Mouse (Mus musculus): ENCODE measurements at regions not wholly inside any gene's neighbourhood (a gene's known extent, or its start where the extent isn't known, plus 50 kb on each side); places are given as distances from the start of the nearest gene placed in this dataset.
A peak's percentile ranks its signal among the peaks of the same experiment; 100 is the strongest.
"Not testable (repeated sequence)": the region's sequence is repeated elsewhere in the genome, so short reads cannot be mapped to it uniquely, and the experiment has no call there.

GRCm38 (mm10) chr12:11831292-11831691 lies 375.4 kb downstream of the Rad51ap2 start:
- Histone ChIP-seq H3K9me3 (replicated peaks; ENCODE audit: control insufficient read depth, low read length) (no peaks in the 10 kb centered on the region), H3K27me3 (replicated peaks; ENCODE audit: control insufficient read depth, insufficient read depth, low read length) (no peaks in the 10 kb centered on the region), H3K4me3 (ENCODE audit: low read depth, low read length) (no peak overlapping the region), H3K27ac (ENCODE audit: low read depth, low read length) (no peak overlapping the region), H3K4me1 (ENCODE audit: control insufficient read depth, insufficient read depth, low read length) (no peaks in the 10 kb centered on the region), H3K4me2 (ENCODE audit: low read length) (no peak overlapping the region), H3K36me3 (ENCODE audit: control insufficient read depth, insufficient read depth, low read length) (no peaks in the 10 kb centered on the region), H3K9ac (ENCODE audit: low read length) (no peak overlapping the region)
- ATAC-seq = 0 out of 2 replicates have a peak, but pooled peaks have one; percentile 18
- DNase-seq (ENCODE audit: low spot score) = no peak
- WGBS = 58% methylated on average over 5 of the region's 5 CpGs

GRCm38 (mm10) chr12:11837819-11838472 lies 382.1 kb downstream of the Rad51ap2 start:
- no peaks in the 10 kb centered on the region for H3K4me1 ChIP-seq (ENCODE audit: control insufficient read depth, insufficient read depth, low read length)
- no peak for DNase-seq (ENCODE audit: low spot score)
- H3K27me3 ChIP-seq (replicated peaks; ENCODE audit: control insufficient read depth, insufficient read depth, low read length) = no peaks in the 10 kb centered on the region
- H3K4me2 ChIP-seq (ENCODE audit: low read length) = no peak overlapping the region
- no peak for ATAC-seq
- no peak overlapping the region for H3K27ac ChIP-seq (ENCODE audit: low read depth, low read length)
- no peak overlapping the region for H3K4me3 ChIP-seq (ENCODE audit: low read depth, low read length)
- H3K36me3 ChIP-seq (ENCODE audit: control insufficient read depth, insufficient read depth, low read length) = no peaks in the 10 kb centered on the region
- H3K9ac ChIP-seq (ENCODE audit: low read length) = no peak overlapping the region
- WGBS = 68% methylated on average over 3 of the region's 3 CpGs
- H3K9me3 ChIP-seq (replicated peaks; ENCODE audit: control insufficient read depth, low read length) = no peaks in the 10 kb centered on the region

GRCm38 (mm10) chr12:11851034-11851433 lies 395.2 kb downstream of the Rad51ap2 start:
- Histone ChIP-seq H3K4me3 (ENCODE audit: low read depth, low read length) (no peak overlapping the region), H3K9ac (ENCODE audit: low read length) (no peak overlapping the region), H3K9me3 (replicated peaks; ENCODE audit: control insufficient read depth, low read length) (no peaks in the 10 kb centered on the region), H3K4me2 (ENCODE audit: low read length) (no peak overlapping the region), H3K36me3 (ENCODE audit: control insufficient read depth, insufficient read depth, low read length) (no peaks in the 10 kb centered on the region), H3K27ac (ENCODE audit: low read depth, low read length) (no peak overlapping the region), H3K4me1 (ENCODE audit: control insufficient read depth, insufficient read depth, low read length) (no peaks in the 10 kb centered on the region), H3K27me3 (replicated peaks; ENCODE audit: control insufficient read depth, insufficient read depth, low read length) (no peaks in the 10 kb centered on the region)
- no peak for ATAC-seq
- 84% methylated on average over 3 of the region's 3 CpGs for WGBS
- DNase-seq (ENCODE audit: low spot score) = no peak

- H3K9ac ChIP-seq (ENCODE audit: low read length); H3K27ac ChIP-seq (ENCODE audit: low read depth, low read length); H3K4me2 ChIP-seq (ENCODE audit: low read length); H3K36me3 ChIP-seq (ENCODE audit: control insufficient read depth, insufficient read depth, low read length); H3K4me1 ChIP-seq (ENCODE audit: control insufficient read depth, insufficient read depth, low read length); H3K27me3 ChIP-seq (replicated peaks; ENCODE audit: control insufficient read depth, insufficient read depth, low read length); H3K4me3 ChIP-seq (ENCODE audit: low read depth, low read length); ATAC-seq; DNase-seq (ENCODE audit: low spot score); H3K9me3 ChIP-seq (replicated peaks; ENCODE audit: control insufficient read depth, low read length): not testable (repeated sequence)
- 93% methylated on average over 11 of the region's 11 CpGs for WGBS
Measured at GRCm38 (mm10) chr12:11881809-11882208, 380.1 kb upstream of the Fam49a start.

- Histone ChIP-seq H3K27ac (ENCODE audit: low read depth, low read length) (no peak overlapping the region), H3K36me3 (ENCODE audit: control insufficient read depth, insufficient read depth, low read length) (no peaks in the 10 kb centered on the region), H3K9ac (ENCODE audit: low read length) (no peak overlapping the region), H3K9me3 (replicated peaks; ENCODE audit: control insufficient read depth, low read length) (no peaks in the 10 kb centered on the region), H3K4me3 (ENCODE audit: low read depth, low read length) (no peak overlapping the region), H3K4me2 (ENCODE audit: low read length) (no peak overlapping the region), H3K4me1 (ENCODE audit: control insufficient read depth, insufficient read depth, low read length) (no peaks in the 10 kb centered on the region), H3K27me3 (replicated peaks; ENCODE audit: control insufficient read depth, insufficient read depth, low read length) (no peaks in the 10 kb centered on the region)
- DNase-seq (ENCODE audit: low spot score) (no peak), ATAC-seq (no peak)
Measured at GRCm38 (mm10) chr12:11887291-11887690, 374.6 kb upstream of the Fam49a start.

GRCm38 (mm10) chr12:11899031-11899430 lies 362.9 kb upstream of the Fam49a start:
- H3K27me3 ChIP-seq (replicated peaks; ENCODE audit: control insufficient read depth, insufficient read depth, low read length) = no peaks in the 10 kb centered on the region
- no peak for ATAC-seq

GRCm38 (mm10) chr12:11906588-11906987 lies 355.4 kb upstream of the Fam49a start:
- Histone ChIP-seq H3K4me3 (ENCODE audit: low read depth, low read length) (no peak overlapping the region), H3K4me1 (ENCODE audit: control insufficient read depth, insufficient read depth, low read length) (peaks cover 2% of the 10 kb centered on the region; the same call in 1 of the 2 replicates), H3K4me2 (ENCODE audit: low read length) (no peak overlapping the region), H3K36me3 (ENCODE audit: control insufficient read depth, insufficient read depth, low read length) (no peaks in the 10 kb centered on the region), H3K9me3 (replicated peaks; ENCODE audit: control insufficient read depth, low read length) (no peaks in the 10 kb centered on the region), H3K27ac (ENCODE audit: low read depth, low read length) (no peak overlapping the region), H3K27me3 (replicated peaks; ENCODE audit: control insufficient read depth, insufficient read depth, low read length) (no peaks in the 10 kb centered on the region), H3K9ac (ENCODE audit: low read length) (no peak overlapping the region)
- peak; percentile 83 for ATAC-seq
- peak; percentile 61 for DNase-seq (ENCODE audit: low spot score)
- 56% methylated on average over 4 of the region's 4 CpGs for WGBS

More at GRCm38 (mm10) chr12:11899031-11899430, 362.9 kb upstream of the Fam49a start:
- H3K4me2 ChIP-seq (ENCODE audit: low read length) = no peak overlapping the region
- H3K27ac ChIP-seq (ENCODE audit: low read depth, low read length) = no peak overlapping the region
- H3K9ac ChIP-seq (ENCODE audit: low read length) = no peak overlapping the region
- DNase-seq (ENCODE audit: low spot score) = no peak
- no peaks in the 10 kb centered on the region for H3K4me1 ChIP-seq (ENCODE audit: control insufficient read depth, insufficient read depth, low read length)
- WGBS = 61% methylated on average over 3 of the region's 3 CpGs
- H3K9me3 ChIP-seq (replicated peaks; ENCODE audit: control insufficient read depth, low read length) = no peaks in the 10 kb centered on the region
- no peaks in the 10 kb centered on the region for H3K36me3 ChIP-seq (ENCODE audit: control insufficient read depth, insufficient read depth, low read length)
- no peak overlapping the region for H3K4me3 ChIP-seq (ENCODE audit: low read depth, low read length)

Measured in forebrain, embryonic 14.5 days (tissue).